Mouse (Mus musculus): ENCODE data around the gene Klk1.

DNA sequence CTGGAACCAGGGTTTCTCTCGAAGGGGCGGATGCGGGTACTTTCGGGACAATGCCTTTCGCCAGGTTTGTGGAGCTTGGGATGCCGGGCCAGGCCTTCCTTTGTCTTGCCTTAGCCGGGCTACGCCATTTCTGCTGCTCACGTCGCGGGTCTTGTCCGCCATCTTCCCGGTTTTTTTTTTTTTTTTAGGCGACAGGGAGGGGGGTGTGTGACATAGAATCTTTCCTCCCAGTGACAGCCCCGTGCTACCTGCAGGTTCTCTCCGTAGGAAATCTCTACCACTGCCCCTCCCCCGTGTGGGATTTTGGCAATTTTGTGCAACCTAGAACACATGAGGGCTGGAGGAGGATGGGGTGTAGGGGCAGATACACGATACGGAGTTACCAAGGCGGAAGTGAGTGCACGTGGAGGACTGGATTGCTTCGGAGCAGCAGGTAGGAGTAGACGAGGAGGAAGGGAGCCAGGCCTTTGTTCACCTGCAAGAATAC is 21.9 kb downstream of the Klk1 start:
- TF ChIP-seq CTCF (IDR thresholded peaks at IDR 0.05; ENCODE audit: low read depth) (no peak), EP300 (IDR thresholded peaks at IDR 0.05; ENCODE audit: low read depth) (no peak)

Measured in liver, postnatal 0 days (tissue).